Mouse (Mus musculus) liver, embryonic 14.5 days (tissue): ENCODE measurements around the gene Alox12b. TPM values are rescaled to one million over a fixed set of nuclear protein-coding genes. Genes with fewer than 3 reads are reported as not detected.

Experiments
- ATAC-seq: fragments of 200-750 bp; cut with Nextera tagmentation; 2 replicates; pipeline ENCODE4 v1.8.0; 2017; ENCODE audit warnings: moderate number of reproducible peaks, mild to moderate bottlenecking, moderate library complexity; ENCODE audit not compliant: insufficient read depth
- DNase-seq, 3 experiments: peaks; one replicate each; pipeline ENCODE4 v3.0.0-alpha.2; 2012 to 2013; ENCODE audit warnings: low read depth in 3 of 3, low spot score in 3 of 3
- H3K27ac ChIP-seq: fragments of 300-500 bp; sonication (generic); 2 replicates; pipeline ENCODE4 v1.5.1; 2014; ENCODE audit warnings: moderate library complexity, mild to moderate bottlenecking, control low read depth, inconsistent platforms
- H3K27me3 ChIP-seq: fragments of 300-500 bp; sonication (generic); 2 replicates; pipeline ENCODE4 v1.6.1; 2014; ENCODE audit warnings: mild to moderate bottlenecking, low read length, moderate library complexity; ENCODE audit not compliant: control insufficient read depth, insufficient read depth
- H3K36me3 ChIP-seq: fragments of 300-500 bp; sonication (generic); replicated peaks from 2 replicates; pipeline ENCODE4 v1.6.1; 2014; ENCODE audit warnings: low read depth; ENCODE audit not compliant: control insufficient read depth, insufficient read depth
- H3K4me1 ChIP-seq, 2 experiments: fragments of 200-500 bp in 1 of 2; fragments of 300-500 bp in 1 of 2; sonication (generic) in 1 of 2; replicated peaks; 2 replicates each; pipeline ENCODE4 v1.6.1; 2012 to 2014; ENCODE audit warnings: antibody characterized with exemption in 1 of 2, inconsistent platforms in 1 of 2, low read length in 1 of 2; ENCODE audit not compliant: control insufficient read depth in 2 of 2, insufficient read depth in 2 of 2
- H3K4me2 ChIP-seq: fragments of 300-500 bp; sonication (generic); 2 replicates; pipeline ENCODE4 v1.6.1; 2014; ENCODE audit warnings: low read depth, mild to moderate bottlenecking, control low read depth, moderate library complexity
- H3K4me3 ChIP-seq, 2 experiments: fragments of 200-500 bp in 1 of 2; fragments of 300-500 bp in 1 of 2; sonication (generic) in 1 of 2; 2 replicates each; pipeline ENCODE4 v1.5.1; 2012 to 2014; ENCODE audit warnings: low read depth in 2 of 2, low read length in 2 of 2, mild to moderate bottlenecking in 2 of 2, control low read depth in 1 of 2, inconsistent platforms in 1 of 2, moderate library complexity in 1 of 2; ENCODE audit not compliant: insufficient read depth in 1 of 2
- H3K9ac ChIP-seq: fragments of 300-500 bp; sonication (generic); replicated peaks from 2 replicates; pipeline ENCODE4 v1.6.1; 2014; ENCODE audit warnings: mild to moderate bottlenecking, control low read depth, moderate library complexity
- H3K9me3 ChIP-seq: fragments of 300-500 bp; sonication (generic); 2 replicates; pipeline ENCODE4 v1.6.1; 2016; ENCODE audit warnings: low read length, mixed read lengths; ENCODE audit not compliant: control insufficient read depth
- CTCF ChIP-seq: IDR thresholded peaks from 2 replicates; pipeline ENCODE4 v1.5.1; 2016; ENCODE audit warnings: antibody characterized with exemption, low read depth, control low read depth
- EP300 ChIP-seq: IDR thresholded peaks from 2 replicates; pipeline ENCODE4 v1.6.1; 2016; ENCODE audit warnings: antibody characterized with exemption, low read depth
- WGBS: fragments of 180-500 bp; shearing (Covaris S2); extraction: QIAGEN DNeasy Blood & Tissue Kit; methylation state at CpG from one replicate; pipeline ENCODE4 v1.1.7; 2014; ENCODE audit not compliant: insufficient replicate concordance; 5-methylcytosine and 5-hydroxymethylcytosine counted together
- polyA plus RNA-seq, 2 experiments: library from polyadenylated mRNA; depleted of rRNA in 1 of 2; stranded (reverse) in 1 of 2; unstranded in 1 of 2; fragments of >200 nt; fragmentation: Nextera tagmentation in 1 of 2; extraction: Ambion mirVana in 1 of 2; gene quantifications; 2 replicates each; pipeline versions ENCODE4 v1.2.1 to v1.2.3; 2012 to 2014

Alox12b gene
- polyA plus RNA-seq, 2 experiments: not detected

DNA sequence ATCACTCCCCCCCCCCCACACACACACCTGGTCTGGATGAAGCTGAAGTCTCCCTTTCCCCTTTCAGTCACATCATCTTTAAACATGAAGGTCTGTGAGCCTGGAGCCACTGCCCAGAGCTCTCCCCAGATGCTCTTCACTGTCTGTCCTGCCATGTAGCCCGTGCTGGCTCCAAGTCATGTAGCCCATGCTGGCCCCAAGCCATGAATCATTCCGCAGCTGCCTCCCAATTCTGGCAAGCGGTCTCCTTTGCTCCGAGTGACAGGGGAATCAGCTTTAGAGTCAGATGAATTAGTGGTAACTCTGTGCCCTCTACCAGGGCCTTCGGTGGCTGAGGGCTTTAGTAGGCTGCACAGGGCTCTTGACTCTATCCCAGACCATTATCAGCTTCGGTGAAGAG, 7.1 kb upstream of the Alox12b start:
- WGBS: 53% methylated on average over 6 of the region's 6 CpGs
- Histone ChIP-seq H3K4me3 (no peak overlapping the region), H3K27me3 (no peaks in the 10 kb centered on the region), H3K27ac (no peak overlapping the region), H3K4me2 (no peak overlapping the region), H3K9me3 (no peaks in the 10 kb centered on the region), H3K36me3 (no peaks in the 10 kb centered on the region), H3K9ac (no peak overlapping the region), H3K4me1 (no peaks in the 10 kb centered on the region)
- no peak for TF ChIP-seq EP300
- DNase-seq: no peak
- no peak for ATAC-seq

- TF ChIP-seq CTCF (peak; percentile 55), EP300 (no peak)
- H3K9ac ChIP-seq: no peak overlapping the region
- H3K36me3 ChIP-seq: no peaks in the 10 kb centered on the region
- H3K4me2 ChIP-seq: no peak overlapping the region
- ATAC-seq (no peak), DNase-seq (no peak)
- no peak overlapping the region for H3K4me3 ChIP-seq
- no peaks in the 10 kb centered on the region for H3K9me3 ChIP-seq
- no peaks in the 10 kb centered on the region for H3K4me1 ChIP-seq
- no peaks in the 10 kb centered on the region for H3K27me3 ChIP-seq
- H3K27ac ChIP-seq: no peak overlapping the region
- WGBS: 3% methylated on average over 7 of the region's 7 CpGs
Measured at GRCm38 (mm10) chr11:69150444-69150843, 6.3 kb upstream of the Alox12b start.

- H3K27ac ChIP-seq: no peak overlapping the region
- ATAC-seq: no peak
Measured at GRCm38 (mm10) chr11:69151004-69151403, 5.8 kb upstream of the Alox12b start.

GRCm38 (mm10) chr11:69153831-69154230, 3.0 kb upstream of the Alox12b start:
- Histone ChIP-seq H3K9ac (no peak overlapping the region), H3K9me3 (no peaks in the 10 kb centered on the region), H3K4me1 (no peaks in the 10 kb centered on the region), H3K27me3 (peaks cover 18% of the 10 kb centered on the region), H3K4me3 (no peak overlapping the region), H3K27ac (no peak overlapping the region), H3K36me3 (no peaks in the 10 kb centered on the region), H3K4me2 (no peak overlapping the region)
- 71% methylated on average over 8 of the region's 8 CpGs for WGBS
- no peak for DNase-seq
- no peak for ATAC-seq
- TF ChIP-seq EP300 (no peak), CTCF (no peak)

More at GRCm38 (mm10) chr11:69151004-69151403, 5.8 kb upstream of the Alox12b start:
- TF ChIP-seq EP300 (no peak), CTCF (no peak)
- Histone ChIP-seq H3K4me1 (no peaks in the 10 kb centered on the region), H3K36me3 (no peaks in the 10 kb centered on the region), H3K27me3 (no peaks in the 10 kb centered on the region), H3K9ac (no peak overlapping the region), H3K4me3 (no peak overlapping the region), H3K9me3 (no peaks in the 10 kb centered on the region), H3K4me2 (no peak overlapping the region)
- no peak for DNase-seq
- 57% methylated on average over 6 of the region's 6 CpGs for WGBS

DNA sequence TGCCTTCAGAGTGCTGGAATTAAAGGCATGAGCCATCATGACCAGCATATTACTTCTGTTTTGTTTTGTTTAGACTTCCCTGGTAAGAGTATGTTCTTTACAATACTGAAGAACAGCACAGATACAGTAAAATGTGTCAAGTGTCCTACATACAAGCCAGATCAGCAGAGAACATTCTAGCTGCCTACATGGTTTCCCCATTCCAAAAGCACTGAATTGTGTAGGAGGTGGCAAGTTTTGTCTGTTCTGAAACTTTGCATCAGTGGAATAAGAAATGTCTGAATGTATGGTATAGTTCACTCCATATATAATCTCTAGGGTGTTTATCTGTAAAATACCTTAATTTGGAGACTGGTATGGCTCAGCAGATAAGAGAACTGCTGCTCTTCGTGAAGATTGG, 1.4 kb upstream of the Alox12b start:
- ATAC-seq: no peak
- 10% methylated on average over 1 of the region's 1 CpGs for WGBS
- no peak for DNase-seq
- Histone ChIP-seq H3K9me3 (no peaks in the 10 kb centered on the region), H3K4me3 (no peak overlapping the region), H3K9ac (no peak overlapping the region), H3K4me2 (no peak overlapping the region), H3K36me3 (no peaks in the 10 kb centered on the region), H3K4me1 (no peaks in the 10 kb centered on the region), H3K27ac (no peak overlapping the region), H3K27me3 (peaks cover 18% of the 10 kb centered on the region)
- TF ChIP-seq CTCF (no peak), EP300 (no peak)

DNA sequence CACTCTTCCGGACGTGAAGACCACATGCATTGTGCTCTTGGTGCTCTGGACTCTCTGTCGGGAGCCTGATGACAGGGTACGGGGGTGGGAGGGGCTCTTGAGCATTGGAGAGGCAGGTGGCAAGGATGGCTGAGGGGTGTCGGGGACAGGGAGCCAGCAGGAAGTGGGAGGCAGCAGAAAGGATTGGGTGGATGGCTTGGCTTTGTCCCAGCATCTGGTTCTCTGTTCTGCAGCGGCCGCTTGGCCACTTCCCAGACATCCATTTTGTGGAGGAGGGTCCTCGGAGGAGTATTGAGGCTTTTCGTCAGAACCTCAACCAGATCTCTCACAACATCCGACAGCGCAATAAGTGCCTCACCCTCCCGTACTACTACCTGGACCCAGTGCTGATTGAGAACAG, 12.5 kb downstream of the Alox12b start:
- no peak overlapping the region for H3K4me3 ChIP-seq
- H3K4me1 ChIP-seq: no peaks in the 10 kb centered on the region
- H3K27ac ChIP-seq: no peak overlapping the region
- H3K27me3 ChIP-seq: no peaks in the 10 kb centered on the region
- DNase-seq: no peak
- no peak overlapping the region for H3K4me2 ChIP-seq
- no peak for ATAC-seq
- 66% methylated on average over 12 of the region's 12 CpGs for WGBS
- TF ChIP-seq CTCF (no peak), EP300 (no peak)
- no peak overlapping the region for H3K9ac ChIP-seq
- H3K9me3 ChIP-seq: no peaks in the 10 kb centered on the region
- H3K36me3 ChIP-seq: no peaks in the 10 kb centered on the region
